Comparison of ENCODE assay signal across 9 mouse cellular contexts in the genomic region with DNA sequence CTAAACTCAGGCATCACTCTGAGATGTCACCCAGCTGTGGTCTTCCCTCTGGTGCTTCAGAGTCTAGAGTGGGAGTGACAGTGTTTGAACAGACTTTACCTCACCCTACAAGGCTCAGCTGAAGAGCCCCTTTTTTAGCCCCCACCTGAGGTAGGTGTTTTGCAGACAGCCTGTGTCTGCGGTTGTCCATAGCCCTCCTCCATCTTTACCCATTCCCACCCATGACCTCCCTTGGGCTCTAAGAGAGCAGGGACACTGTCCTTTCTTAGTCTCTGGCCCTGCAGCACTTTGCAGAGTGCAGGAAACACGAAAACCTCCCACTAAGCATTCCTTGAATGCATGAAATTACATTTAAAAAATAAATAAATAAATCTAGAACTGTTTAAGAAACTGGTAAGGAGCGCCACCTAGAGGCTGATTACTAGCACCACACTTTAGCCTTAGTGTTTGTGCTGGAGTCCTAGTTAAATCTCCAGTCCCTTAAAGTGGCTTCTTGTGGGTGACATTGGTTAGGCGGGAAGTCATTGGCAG.
DNase-seq lines count a peak whose midpoint lies in the region; ATAC-seq and TF ChIP-seq lines count a peak whose summit lies in the region.
"Had no signal": no experiment of that assay in that cellular context is flagged by ENCODE, and none has a peak within 500 bp of the region (broad histone marks: within the 10 kb centered on the region; RNA-seq: fewer than 3 reads in every experiment).

No protein-coding gene starts in this region.

- H3K9me3 ChIP-seq in CH12.LX (replicated peaks; ENCODE audit: low read length): no peaks in the 10 kb centered on the region
- H3K9me3 ChIP-seq in stomach, postnatal 0 days (ENCODE audit: control insufficient read depth, low read length): no peaks in the 10 kb centered on the region
- H3K9me3 ChIP-seq: heart, embryonic 13.5 days; stomach, embryonic 15.5 days had no signal

- CTCF ChIA-PET in Patski (lab: Charles Lee): interaction anchor here (1.0 to 1.2 kb wide), 2 partner anchors 37 to 131 kb away, joined by 3 read pairs; no protein-coding TSS in a partner anchor

- H3K4me3 ChIP-seq in CH12.LX (replicated peaks in 1 of 3; ENCODE audit: low read depth in 2 of 3, low read length in 2 of 3, poor library complexity in 1 of 3): no peak overlapping the region
- H3K4me3 ChIP-seq in stomach, postnatal 0 days (ENCODE audit: low read depth, low read length): no peak overlapping the region
- H3K4me3 ChIP-seq: heart, embryonic 13.5 days; stomach, embryonic 15.5 days had no signal

- dilution Hi-C loops in CH12.LX (cut with MboI; ENCODE audit: extremely low pct_ligation_motif_present, extremely low pct_unique_long_range_greater_than_20kb, low sequenced_read_pairs): no loop called here

- POLR2A ChIA-PET in Patski (lab: Charles Lee): interaction anchor here (0.7 kb wide), 1 partner anchor 131 kb away, joined by 4 read pairs; no protein-coding TSS in a partner anchor

- TF ChIP-seq CTCF in CH12.LX (conservative IDR thresholded peaks at IDR 0.05 in 1 of 2, IDR thresholded peaks at IDR 0.05 in 1 of 2; ENCODE audit: low read depth in 2 of 2, low read length in 2 of 2) (peak; percentile 56 to 78), Patski (IDR thresholded peaks at IDR 0.05) (peak; percentile 83)
- peak; percentile 93 for TF ChIP-seq CTCF in stomach, postnatal 0 days (IDR thresholded peaks at IDR 0.05; ENCODE audit: low read depth)

- peak; percentile 56 for TF ChIP-seq RAD21 in CH12.LX (IDR thresholded peaks at IDR 0.05; ENCODE audit: low read depth, low read length)

- no peaks in the 10 kb centered on the region for H3K4me1 ChIP-seq in CH12.LX (ENCODE audit: control insufficient read depth in 1 of 2, insufficient read depth in 2 of 2)
- no peaks in the 10 kb centered on the region for H3K4me1 ChIP-seq in stomach, postnatal 0 days (replicated peaks; ENCODE audit: control insufficient read depth, insufficient read depth)

- no peaks in the 10 kb centered on the region for H3K36me3 ChIP-seq in CH12.LX (replicated peaks in 1 of 2; ENCODE audit: control insufficient read depth in 1 of 2, insufficient read depth in 1 of 2, low read length in 1 of 2)
- H3K36me3 ChIP-seq in stomach, postnatal 0 days (ENCODE audit: control insufficient read depth, insufficient read depth, low read length): no peaks in the 10 kb centered on the region
- H3K36me3 ChIP-seq: heart, embryonic 13.5 days; stomach, embryonic 15.5 days had no signal

- peak; percentile 43 for DNase-seq in CH12.LX (ENCODE audit: extremely low read depth)
- DNase-seq in Patski (ENCODE audit: low read depth, low spot score): no peak
- peak; percentile 84 for DNase-seq in embryo, embryonic 10.5 days (ENCODE audit: low spot score)
- peak; percentile 31 for DNase-seq in large intestine, adult 2 months (ENCODE audit: low read depth, low spot score)
- DNase-seq in stomach, postnatal 0 days (ENCODE audit: low spot score): peak; percentile 28

- no peak for TF ChIP-seq POLR2A in CH12.LX (IDR thresholded peaks at IDR 0.05; ENCODE audit: low read depth, low read length)

- ATAC-seq in Patski: peak; percentile 42
- ATAC-seq in hematopoietic stem cell, adult 5-6 weeks (replicated peaks in 1 of 2; ENCODE audit: insufficient read depth in 1 of 2, low FRiP score in 2 of 2, low TSS enrichment in 1 of 2, low read depth in 1 of 2, poor library complexity in 2 of 2, severe bottlenecking in 2 of 2): peak; percentile 41 to 62; a peak in 2 of 4 replicates
- peak; percentile 81 for ATAC-seq in megakaryocyte progenitor cell, adult 5-6 weeks (replicated peaks; ENCODE audit: poor library complexity)
- ATAC-seq in stomach, postnatal 0 days (ENCODE audit: low FRiP score, low TSS enrichment): peak; percentile 34

- in situ Hi-C loops in CH12.LX (cut with MboI; ENCODE audit: low pct_ligation_motif_present, low pct_unique_long_range_greater_than_20kb, low sequenced_read_pairs): loop anchor here (10.0 kb wide), 1 partner anchor 129 kb away; no protein-coding TSS in a partner anchor
- in situ Hi-C loops in Patski (cut with MboI; ENCODE audit: low pct_unique_long_range_greater_than_20kb): loop anchor here (5.0 kb wide), 1 partner anchor 132 kb away; no protein-coding TSS in a partner anchor

- WGBS in large intestine, adult 2 months: 21% methylated on average over 4 of the region's 4 CpGs
- 23% methylated on average over 4 of the region's 4 CpGs for WGBS in stomach, postnatal 0 days

- no peak for TF ChIP-seq EP300 in CH12.LX (IDR thresholded peaks at IDR 0.05; ENCODE audit: low read length)
- TF ChIP-seq EP300 in stomach, postnatal 0 days (optimal IDR thresholded peaks at IDR 0.05): no peak

- H3K27ac ChIP-seq in CH12.LX (ENCODE audit: insufficient read depth, low read depth): no peak overlapping the region
- no peak overlapping the region for H3K27ac ChIP-seq in stomach, postnatal 0 days (replicated peaks)
- H3K27ac ChIP-seq: heart, embryonic 13.5 days; stomach, embryonic 15.5 days had no signal

- peaks cover 72% of the 10 kb centered on the region for H3K27me3 ChIP-seq in CH12.LX (replicated peaks)
- no peaks in the 10 kb centered on the region for H3K27me3 ChIP-seq in Patski
- no peaks in the 10 kb centered on the region for H3K27me3 ChIP-seq in stomach, postnatal 0 days (ENCODE audit: control insufficient read depth, insufficient read depth, low read length)
- H3K27me3 ChIP-seq: heart, embryonic 13.5 days; stomach, embryonic 15.5 days had no signal

- H3K79me2 ChIP-seq in CH12.LX (replicated peaks; ENCODE audit: control insufficient read depth, extremely low read depth, insufficient read depth, poor library complexity, severe bottlenecking): no peaks in the 10 kb centered on the region

- no peak overlapping the region for H3K9ac ChIP-seq in CH12.LX (ENCODE audit: insufficient read depth, low read depth)
- H3K9ac ChIP-seq in stomach, postnatal 0 days (ENCODE audit: low read length): no peak overlapping the region
- H3K9ac ChIP-seq: heart, embryonic 13.5 days; stomach, embryonic 15.5 days had no signal

- no peak overlapping the region for H3K4me2 ChIP-seq in CH12.LX (ENCODE audit: insufficient read depth, low read depth, poor library complexity, severe bottlenecking)
- no peak overlapping the region for H3K4me2 ChIP-seq in stomach, postnatal 0 days (replicated peaks; ENCODE audit: low read depth)
- H3K4me2 ChIP-seq: heart, embryonic 13.5 days; stomach, embryonic 15.5 days had no signal

TF ChIP-seq in CH12.LX, 34 proteins besides CTCF, POLR2A, EP300 and RAD21:
- TF ChIP-seq SMC3 (IDR thresholded peaks at IDR 0.05; ENCODE audit: low read depth, low read length) (0 out of 2 replicates have a peak, but pooled peaks have one; percentile 13), POLR2AphosphoS2 (IDR thresholded peaks at IDR 0.05; ENCODE audit: low read depth, low read length) (no peak)
